ENCODE assay signal across 23 mouse cellular contexts in genomic region chr2:166294672-166295071, GRCm38 (mm10).
DNase-seq lines count a peak whose midpoint lies in the region; ATAC-seq and TF ChIP-seq lines count a peak whose summit lies in the region.
"Had no signal": no experiment of that assay in that cellular context is flagged by ENCODE, and none has a peak within 500 bp of the region (broad histone marks: within the 10 kb centered on the region; RNA-seq: fewer than 3 reads in every experiment).

No protein-coding gene starts in this region.

- peaks cover 46% of the 10 kb centered on the region for H3K4me1 ChIP-seq in heart, embryonic 10.5 days
- H3K4me1 ChIP-seq in kidney, postnatal 0 days (replicated peaks; ENCODE audit: insufficient read depth, low read length) = peaks cover 21% of the 10 kb centered on the region
- H3K4me1 ChIP-seq in embryonic facial prominence, embryonic 14.5 days (ENCODE audit: control insufficient read depth, insufficient read depth, low read length) = peaks cover 29% of the 10 kb centered on the region
- peaks cover 12% of the 10 kb centered on the region; the same call in 1 of the 2 replicates for H3K4me1 ChIP-seq in stomach, embryonic 16.5 days (ENCODE audit: control insufficient read depth, insufficient read depth, low read length)
- H3K4me1 ChIP-seq: liver, embryonic 15.5 days had no signal

- no peaks in the 10 kb centered on the region for H3K27me3 ChIP-seq in heart, embryonic 10.5 days (ENCODE audit: insufficient read depth, poor library complexity, severe bottlenecking)
- no peaks in the 10 kb centered on the region for H3K27me3 ChIP-seq in kidney, postnatal 0 days (ENCODE audit: insufficient read depth, low read length)
- no peaks in the 10 kb centered on the region for H3K27me3 ChIP-seq in embryonic facial prominence, embryonic 14.5 days (replicated peaks; ENCODE audit: control insufficient read depth, insufficient read depth, low read length)
- H3K27me3 ChIP-seq in stomach, embryonic 16.5 days (ENCODE audit: control insufficient read depth, insufficient read depth, low read length) = no peaks in the 10 kb centered on the region
- H3K27me3 ChIP-seq: forebrain, embryonic 15.5 days; limb, embryonic 15.5 days; liver, embryonic 15.5 days had no signal

- ATAC-seq in kidney, postnatal 0 days (replicated peaks; ENCODE audit: low FRiP score, low read depth) = no peak
- ATAC-seq in embryonic facial prominence, embryonic 14.5 days (ENCODE audit: low read depth) = no peak; the same call in 1 of the 2 replicates
- peak; percentile 48; the same call in 1 of the 2 replicates for ATAC-seq in stomach, embryonic 16.5 days (ENCODE audit: insufficient read depth, low FRiP score)
- ATAC-seq: forebrain, embryonic 15.5 days; midbrain, embryonic 16.5 days had no signal

- no peak for TF ChIP-seq CTCF in kidney, postnatal 0 days (IDR thresholded peaks at IDR 0.05; ENCODE audit: low read depth)

- 59% methylated on average over 10 of the region's 10 CpGs for WGBS in heart, embryonic 10.5 days
- 18% methylated on average over 10 of the region's 10 CpGs for WGBS in kidney, postnatal 0 days
- WGBS in embryonic facial prominence, embryonic 14.5 days = 41% methylated on average over 10 of the region's 10 CpGs
- WGBS in stomach, embryonic 16.5 days = 42% methylated on average over 10 of the region's 10 CpGs

- no peaks in the 10 kb centered on the region for H3K9me3 ChIP-seq in heart, embryonic 10.5 days
- H3K9me3 ChIP-seq in kidney, postnatal 0 days (replicated peaks; ENCODE audit: low read length) = no peaks in the 10 kb centered on the region
- H3K9me3 ChIP-seq in embryonic facial prominence, embryonic 14.5 days (ENCODE audit: control insufficient read depth, low read length) = no peaks in the 10 kb centered on the region
- no peaks in the 10 kb centered on the region for H3K9me3 ChIP-seq in stomach, embryonic 16.5 days (replicated peaks; ENCODE audit: control insufficient read depth, low read length)
- H3K9me3 ChIP-seq: forebrain, embryonic 15.5 days; hindbrain, embryonic 13.5 days; limb, embryonic 15.5 days; liver, embryonic 15.5 days; midbrain, embryonic 10.5 days had no signal

- H3K4me2 ChIP-seq in kidney, postnatal 0 days (ENCODE audit: low read length) = 0 out of 2 replicates have a peak overlapping the region, but pooled peaks have one; percentile 7
- no peak overlapping the region for H3K4me2 ChIP-seq in embryonic facial prominence, embryonic 14.5 days (ENCODE audit: low read depth, low read length)
- no peak overlapping the region for H3K4me2 ChIP-seq in stomach, embryonic 16.5 days (ENCODE audit: low read depth, low read length)
- H3K4me2 ChIP-seq: forebrain, embryonic 15.5 days; hindbrain, embryonic 13.5 days; limb, embryonic 15.5 days; liver, embryonic 15.5 days had no signal

- peak overlapping the region; percentile 24; the same call in 1 of the 2 replicates for H3K27ac ChIP-seq in heart, embryonic 10.5 days
- H3K27ac ChIP-seq in kidney, postnatal 0 days = no peak overlapping the region
- no peak overlapping the region for H3K27ac ChIP-seq in embryonic facial prominence, embryonic 14.5 days (replicated peaks; ENCODE audit: low read depth, low read length)
- peak overlapping the region; percentile 53 for H3K27ac ChIP-seq in stomach, embryonic 16.5 days (ENCODE audit: low read length)
- H3K27ac ChIP-seq: forebrain, embryonic 15.5 days; heart, adult 2 months; hindbrain, embryonic 13.5 days; limb, embryonic 15.5 days; liver, embryonic 15.5 days; macrophage; midbrain, embryonic 10.5 days had no signal

- no peaks in the 10 kb centered on the region for H3K36me3 ChIP-seq in heart, embryonic 10.5 days
- H3K36me3 ChIP-seq in kidney, postnatal 0 days (ENCODE audit: insufficient read depth, low read length) = no peaks in the 10 kb centered on the region
- no peaks in the 10 kb centered on the region for H3K36me3 ChIP-seq in embryonic facial prominence, embryonic 14.5 days (ENCODE audit: control insufficient read depth, insufficient read depth, low read length)
- no peaks in the 10 kb centered on the region for H3K36me3 ChIP-seq in stomach, embryonic 16.5 days (ENCODE audit: control insufficient read depth, insufficient read depth, low read length)
- H3K36me3 ChIP-seq: forebrain, embryonic 15.5 days; hindbrain, embryonic 13.5 days; limb, embryonic 15.5 days; liver, embryonic 15.5 days; midbrain, embryonic 10.5 days had no signal

- no peak overlapping the region for H3K9ac ChIP-seq in kidney, postnatal 0 days (ENCODE audit: low read depth, low read length)
- H3K9ac ChIP-seq in embryonic facial prominence, embryonic 14.5 days (ENCODE audit: low read depth, low read length) = no peak overlapping the region
- peak overlapping the region; percentile 23; the same call in 1 of the 2 replicates for H3K9ac ChIP-seq in stomach, embryonic 16.5 days (ENCODE audit: low read length)
- H3K9ac ChIP-seq: forebrain, embryonic 15.5 days; hindbrain, embryonic 13.5 days; limb, embryonic 15.5 days; liver, embryonic 15.5 days had no signal

- no peak for DNase-seq in heart, embryonic 10.5 days (ENCODE audit: low spot score)
- DNase-seq in heart, adult 18-20 months = no peak
- DNase-seq in kidney, postnatal 0 days (ENCODE audit: low spot score) = peak; percentile 85
- no peak for DNase-seq in kidney, postnatal 36 days
- DNase-seq in embryonic facial prominence, embryonic 14.5 days (ENCODE audit: low spot score) = peak; percentile 48
- no peak for DNase-seq in layer of hippocampus, postnatal 14 days (ENCODE audit: low spot score in 2 of 2)
- no peak for DNase-seq in gastrocnemius, adult 18-20 months (ENCODE audit: low spot score)
- DNase-seq: adrenal gland, postnatal 25 days; cerebellum, adult 9-10 months; gastrocnemius, postnatal 14 days; heart, adult 2 months; kidney, adult 9 months; right cerebral cortex, adult 18-20 months; right cerebral cortex, postnatal 4 days had no signal

- H3K4me3 ChIP-seq in heart, embryonic 10.5 days = no peak overlapping the region
- no peak overlapping the region for H3K4me3 ChIP-seq in kidney, postnatal 0 days (replicated peaks; ENCODE audit: low read depth, low read length)
- H3K4me3 ChIP-seq in embryonic facial prominence, embryonic 14.5 days (ENCODE audit: low read depth, low read length) = no peak overlapping the region
- H3K4me3 ChIP-seq in stomach, embryonic 16.5 days (replicated peaks; ENCODE audit: low read length) = no peak overlapping the region
- H3K4me3 ChIP-seq: forebrain, embryonic 15.5 days; heart, adult 2 months; hindbrain, embryonic 13.5 days; limb, embryonic 15.5 days; liver, embryonic 15.5 days; midbrain, embryonic 10.5 days; myocyte had no signal

Comparison
In these comparisons a context has a peak if more than half of its experiments do, and no peak if none do; other contexts are left out.
1. DNase-seq: peak in kidney, postnatal 0 days (single experiment) and embryonic facial prominence, embryonic 14.5 days (single experiment); none in heart, embryonic 10.5 days (single experiment), heart, adult 18-20 months (0 of 2), kidney, postnatal 36 days (0 of 2), layer of hippocampus, postnatal 14 days (0 of 2) and gastrocnemius, adult 18-20 months (single experiment).
2. H3K27ac ChIP-seq: peak in heart, embryonic 10.5 days (single experiment) and stomach, embryonic 16.5 days (single experiment); none in kidney, postnatal 0 days (single experiment) and embryonic facial prominence, embryonic 14.5 days (single experiment).